Mouse (Mus musculus) liver, embryonic 13.5 days (tissue): Measurements from ENCODE around the gene Grm4. TPM values are rescaled to one million over a fixed set of nuclear protein-coding genes. Genes with fewer than 3 reads are reported as not detected.

Experiments used
- ATAC-seq: fragments of 200-750 bp; cut with Nextera tagmentation; 2 replicates; pipeline ENCODE4 v1.8.0; 2017; ENCODE audit warnings: low read depth, mild to moderate bottlenecking, moderate number of reproducible peaks, moderate library complexity
- DNase-seq: peaks from one replicate; pipeline ENCODE4 v3.0.0; 2022
- H3K27ac ChIP-seq: fragments of 300-500 bp; sonication (generic); 2 replicates; pipeline ENCODE4 v1.5.1; 2015; ENCODE audit warnings: moderate library complexity, mild to moderate bottlenecking, inconsistent platforms
- H3K27me3 ChIP-seq: fragments of 300-500 bp; sonication (generic); 2 replicates; pipeline ENCODE4 v1.6.1; 2015; ENCODE audit warnings: mild to moderate bottlenecking, inconsistent platforms
- H3K36me3 ChIP-seq: fragments of 300-500 bp; sonication (generic); 2 replicates; pipeline ENCODE4 v1.6.1; 2015; ENCODE audit warnings: mild to moderate bottlenecking, inconsistent platforms
- H3K4me1 ChIP-seq: fragments of 300-500 bp; sonication (generic); replicated peaks from 2 replicates; pipeline ENCODE4 v1.6.1; 2015; ENCODE audit warnings: inconsistent platforms
- H3K4me2 ChIP-seq: fragments of 300-500 bp; sonication (generic); 2 replicates; pipeline ENCODE4 v1.6.1; 2015; ENCODE audit warnings: inconsistent platforms, mild to moderate bottlenecking, moderate library complexity
- H3K4me3 ChIP-seq: fragments of 300-500 bp; sonication (generic); replicated peaks from 2 replicates; pipeline ENCODE4 v1.5.1; 2015; ENCODE audit warnings: mild to moderate bottlenecking, inconsistent platforms
- H3K9ac ChIP-seq: fragments of 300-500 bp; sonication (generic); 2 replicates; pipeline ENCODE4 v1.6.1; 2015; ENCODE audit warnings: mild to moderate bottlenecking, inconsistent platforms
- H3K9me3 ChIP-seq: fragments of 300-500 bp; sonication (generic); replicated peaks from 2 replicates; pipeline ENCODE4 v1.6.1; 2016; ENCODE audit warnings: inconsistent platforms
- whole genome bisulfite sequencing: fragments of 180-500 bp; shearing (Covaris S2); methylation state at CpG from one replicate; pipeline ENCODE4 v1.1.7; 2015; ENCODE audit not compliant: insufficient replicate concordance; 5-methylcytosine and 5-hydroxymethylcytosine counted together
- polyA plus RNA-seq: library from polyadenylated mRNA; unstranded; fragments of >200 nt; fragmentation: Nextera tagmentation; extraction: Ambion mirVana; gene quantifications from 2 replicates; pipeline ENCODE4 v1.2.1, GENCODE M21; 2015

The Grm4 gene
- polyA plus RNA-seq, 1 experiment from 2014 or later, result not detected

DNA sequence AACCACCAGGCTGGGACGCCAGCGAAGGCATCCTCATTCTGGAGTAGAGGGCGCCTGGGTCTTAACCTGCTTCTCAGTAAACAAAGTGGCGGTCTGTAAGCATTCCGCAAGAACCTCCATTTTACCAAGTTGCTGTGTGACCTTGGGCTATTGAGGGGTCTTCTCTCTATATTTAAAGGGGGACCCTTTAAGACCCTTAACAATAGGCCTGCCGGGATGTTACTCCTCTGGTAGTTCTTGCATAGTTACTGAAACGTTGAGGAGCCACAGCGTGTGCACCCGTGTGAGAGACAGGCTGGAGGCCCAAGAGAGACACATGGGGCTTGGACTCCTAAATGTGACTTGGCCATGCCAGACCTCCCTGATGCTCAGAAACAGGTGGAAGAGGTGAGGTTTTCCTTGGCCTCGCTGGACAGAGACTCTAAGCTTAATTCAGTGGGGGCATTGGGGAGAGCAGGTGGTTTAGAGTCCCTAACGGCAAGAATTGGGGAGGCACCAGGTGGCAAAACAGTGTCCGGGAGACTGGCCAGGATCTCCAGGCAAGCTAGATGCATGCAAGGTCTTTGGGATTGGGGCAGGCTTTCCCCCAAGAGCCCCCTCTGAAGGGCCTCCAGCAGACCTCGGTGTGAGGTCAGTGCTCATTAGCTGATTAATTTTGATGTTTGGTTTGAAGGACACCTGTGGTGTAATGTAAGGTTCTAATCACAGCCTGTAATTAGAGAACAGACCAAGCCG is 36.9 kb upstream of the Grm4 start:
- H3K27me3 ChIP-seq, result no peaks in the 10 kb centered on the region
- H3K9me3 ChIP-seq, result no peaks in the 10 kb centered on the region
- ATAC-seq (no peak), DNase-seq (no peak)
- peaks cover 31% of the 10 kb centered on the region for H3K36me3 ChIP-seq
- H3K27ac ChIP-seq, result peak overlapping the region; percentile 95
- peak overlapping the region; percentile 97 for H3K4me2 ChIP-seq
- peaks cover 83% of the 10 kb centered on the region for H3K4me1 ChIP-seq
- H3K9ac ChIP-seq, result peak overlapping the region; percentile 91
- 2% methylated on average over 14 of the region's 14 CpGs for WGBS
- peak overlapping the region; percentile 80 for H3K4me3 ChIP-seq

DNA sequence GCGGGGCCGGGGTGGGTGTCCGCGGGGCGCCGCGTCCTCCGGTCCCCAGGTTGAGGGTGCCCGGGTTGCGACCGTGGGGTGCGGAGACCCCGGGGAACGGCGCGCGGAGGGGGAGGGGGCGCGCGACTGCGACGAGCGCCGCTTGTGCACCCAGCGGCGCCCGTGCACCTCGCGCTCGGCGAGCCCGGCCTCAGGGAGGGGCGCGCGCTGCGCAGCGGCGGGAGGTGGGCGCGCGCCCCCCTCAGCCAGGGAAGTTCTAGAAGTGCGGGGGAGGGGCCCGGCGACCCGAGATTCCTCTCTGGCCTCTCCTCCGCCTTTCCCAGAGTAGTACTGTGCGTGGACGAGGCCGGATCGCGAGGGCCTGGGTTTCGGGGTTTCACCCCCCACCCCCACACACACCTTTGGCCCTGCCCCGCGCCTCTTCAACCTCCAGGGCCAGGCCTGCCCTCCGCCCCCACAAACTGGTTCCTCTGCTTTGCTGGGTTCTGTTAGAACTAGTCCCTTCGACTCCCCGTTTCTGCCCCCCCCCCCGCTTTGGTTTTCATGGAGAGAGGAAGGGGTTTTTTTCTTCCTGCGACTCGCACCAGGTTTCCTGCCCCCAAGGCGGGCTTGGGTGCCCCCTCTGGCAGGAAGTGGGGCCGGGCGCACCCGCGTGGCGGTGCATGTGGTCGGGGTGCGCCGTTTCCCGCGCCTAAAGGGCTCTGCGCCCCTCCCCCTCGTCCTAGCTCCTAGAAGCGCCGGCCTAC is 36.2 kb upstream of the Grm4 start:
- peaks cover 91% of the 10 kb centered on the region for H3K4me1 ChIP-seq
- under 1% methylated on average over 74 of the region's 75 CpGs for WGBS
- peak; percentile 65 for DNase-seq

GRCm38 (mm10) chr17:27556315-27557011 is 35.3 kb upstream of the Grm4 start, which contains the start of gene Hmga1:
Gene Hmga1, plus strand, starts transcription at chr17:27556497.
- peak within 1 kb of the TSS; percentile 91 for H3K9ac ChIP-seq
- H3K27me3 ChIP-seq, result no peaks in the 10 kb centered on the region
- H3K4me2 ChIP-seq, result peak within 1 kb of the TSS; percentile 97
- H3K9me3 ChIP-seq, result no peaks in the 10 kb centered on the region
- peaks cover 90% of the 10 kb centered on the region for H3K4me1 ChIP-seq
- H3K27ac ChIP-seq, result peak within 1 kb of the TSS; percentile 95
- H3K36me3 ChIP-seq, result peaks cover 23% of the 10 kb centered on the region
- WGBS, result under 1% methylated on average over 79 of the region's 79 CpGs
- H3K4me3 ChIP-seq, result peak within 1 kb of the TSS; percentile 80
- DNase-seq (peak; percentile 75), ATAC-seq (peak; percentile 70)

More for the DNA sequence above, 36.2 kb upstream of the Grm4 start:
- Histone ChIP-seq H3K4me2 (peak overlapping the region; percentile 97), H3K27ac (peak overlapping the region; percentile 95), H3K9ac (peak overlapping the region; percentile 91), H3K9me3 (no peaks in the 10 kb centered on the region), H3K4me3 (peak overlapping the region; percentile 80), H3K36me3 (peaks cover 31% of the 10 kb centered on the region), H3K27me3 (no peaks in the 10 kb centered on the region)
- peak; percentile 9; the same call in 1 of the 2 replicates for ATAC-seq

DNA sequence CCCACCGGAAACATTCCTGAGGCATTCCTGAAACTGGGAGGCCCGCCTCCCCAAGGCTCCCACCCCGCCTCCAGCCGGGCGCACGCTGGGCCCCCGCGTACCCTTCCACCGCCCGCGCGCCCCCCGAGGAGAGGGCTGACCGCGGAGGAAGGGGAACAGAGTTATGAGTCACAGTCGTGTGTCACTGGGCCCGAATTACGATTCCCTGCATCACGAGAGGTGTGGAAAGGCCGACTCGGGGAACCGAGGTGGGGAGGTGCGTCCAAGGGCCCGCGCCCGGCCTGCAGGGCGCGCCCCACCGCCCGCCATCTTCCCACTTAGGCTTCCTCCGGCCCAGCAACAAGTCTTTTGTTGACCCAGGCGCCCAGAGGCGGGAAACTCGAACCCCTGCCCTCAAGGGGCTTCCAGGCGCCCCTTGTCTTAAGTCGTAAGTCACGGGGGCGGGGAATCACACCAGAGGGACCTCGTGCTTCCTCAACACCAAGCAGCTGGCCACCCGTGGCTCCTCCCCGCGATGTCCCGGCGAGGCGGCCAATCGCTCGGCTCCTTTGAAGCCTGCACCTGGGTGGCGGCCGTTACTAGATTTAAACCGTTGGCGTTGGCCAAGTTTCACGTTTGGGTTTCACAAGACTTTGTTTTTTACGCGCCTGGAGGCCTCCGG is 34.4 kb upstream of the Grm4 start:
- H3K9me3 ChIP-seq, result no peaks in the 10 kb centered on the region
- H3K36me3 ChIP-seq, result peaks cover 15% of the 10 kb centered on the region
- peak overlapping the region; percentile 95 for H3K27ac ChIP-seq
- peak overlapping the region; percentile 80 for H3K4me3 ChIP-seq
- under 1% methylated on average over 47 of the region's 55 CpGs for WGBS
- DNase-seq, result peak; percentile 80
- peak overlapping the region; percentile 91 for H3K9ac ChIP-seq
- peaks cover 84% of the 10 kb centered on the region for H3K4me1 ChIP-seq
- H3K4me2 ChIP-seq, result peak overlapping the region; percentile 97
- H3K27me3 ChIP-seq, result no peaks in the 10 kb centered on the region
- peak; percentile 59 for ATAC-seq

DNA sequence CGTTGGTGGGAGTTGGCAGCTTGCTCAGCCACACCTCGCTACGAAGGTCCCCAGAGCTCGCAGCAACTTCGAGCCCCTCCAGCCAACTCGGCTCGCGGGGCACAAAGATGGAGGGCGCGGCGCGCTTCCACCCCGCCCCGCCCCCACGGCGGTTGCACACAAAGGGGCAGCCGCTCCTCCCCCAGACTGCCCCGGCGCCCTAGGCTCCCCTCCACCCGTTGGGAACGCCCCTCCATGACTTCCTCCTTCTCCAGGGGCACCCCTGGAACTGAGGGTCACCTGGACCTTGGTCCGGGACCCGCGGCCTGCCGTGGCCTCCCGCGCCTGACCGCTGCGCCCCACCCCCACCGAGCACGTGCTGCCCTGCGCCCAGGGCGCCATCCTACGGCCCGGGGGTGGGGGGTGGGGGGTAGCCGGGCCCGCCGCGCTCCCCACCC is 33.9 kb upstream of the Grm4 start:
- peak overlapping the region; percentile 80 for H3K4me3 ChIP-seq
- DNase-seq, result peak; percentile 72
- no peaks in the 10 kb centered on the region for H3K9me3 ChIP-seq
- no peaks in the 10 kb centered on the region for H3K27me3 ChIP-seq
- ATAC-seq, result peak; percentile 52
- peak overlapping the region; percentile 97 for H3K4me2 ChIP-seq
- H3K4me1 ChIP-seq, result peaks cover 78% of the 10 kb centered on the region
- peaks cover 10% of the 10 kb centered on the region for H3K36me3 ChIP-seq
- peak overlapping the region; percentile 95 for H3K27ac ChIP-seq
- H3K9ac ChIP-seq, result peak overlapping the region; percentile 91
- under 1% methylated on average over 39 of the region's 39 CpGs for WGBS

DNA sequence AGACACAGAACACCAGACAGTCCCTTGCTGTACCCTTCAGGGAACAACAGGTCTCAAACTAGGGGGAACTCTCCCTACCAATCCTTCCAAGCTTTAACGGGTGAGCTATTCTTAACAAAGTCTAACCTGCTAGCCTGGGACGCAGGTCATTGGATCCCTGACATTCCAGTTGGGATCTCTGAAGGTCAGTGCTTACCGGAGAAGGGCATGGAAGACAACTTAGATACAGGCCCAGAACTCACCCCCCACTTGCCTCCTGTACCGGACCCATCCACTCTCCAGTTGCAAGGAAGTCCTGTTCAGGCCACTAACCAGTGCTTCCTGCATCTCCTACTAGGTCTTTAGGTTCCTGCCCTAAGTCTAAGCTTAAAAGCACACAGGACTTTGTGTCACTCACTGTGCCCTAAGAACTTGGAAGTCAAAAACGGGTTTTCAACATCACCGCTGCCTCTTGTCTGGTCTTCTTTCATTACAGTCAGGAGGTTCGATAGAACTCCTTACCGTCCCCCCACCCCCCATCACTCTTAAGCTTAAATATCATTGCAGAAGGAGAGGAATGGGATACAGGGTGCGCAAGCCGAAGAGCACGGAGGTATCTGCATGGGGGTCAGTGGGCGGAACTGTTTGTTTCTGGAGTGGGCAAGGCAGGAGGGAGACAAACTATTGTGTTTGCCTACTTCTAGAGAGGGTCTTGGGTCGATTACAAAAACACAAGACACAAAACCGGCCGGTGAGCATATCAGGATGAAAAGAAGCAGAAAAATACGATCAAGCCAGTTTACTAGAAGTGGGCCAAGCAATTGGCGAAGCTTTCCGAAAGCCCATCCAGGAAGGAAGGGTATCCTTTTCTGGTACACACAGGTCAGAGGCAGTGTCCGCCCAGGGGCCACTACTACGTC is 33.1 kb upstream of the Grm4 start:
- H3K27ac ChIP-seq, result peak overlapping the region; percentile 95
- no peaks in the 10 kb centered on the region for H3K27me3 ChIP-seq
- peak overlapping the region; percentile 91 for H3K9ac ChIP-seq
- H3K4me1 ChIP-seq, result peaks cover 74% of the 10 kb centered on the region
- 34% methylated on average over 20 of the region's 20 CpGs for WGBS
- H3K4me2 ChIP-seq, result peak overlapping the region; percentile 97
- no peak for ATAC-seq
- no peak for DNase-seq
- H3K4me3 ChIP-seq, result peak overlapping the region; percentile 80
- H3K9me3 ChIP-seq, result no peaks in the 10 kb centered on the region
- peaks cover 4% of the 10 kb centered on the region; the same call in 1 of the 2 replicates for H3K36me3 ChIP-seq

DNA sequence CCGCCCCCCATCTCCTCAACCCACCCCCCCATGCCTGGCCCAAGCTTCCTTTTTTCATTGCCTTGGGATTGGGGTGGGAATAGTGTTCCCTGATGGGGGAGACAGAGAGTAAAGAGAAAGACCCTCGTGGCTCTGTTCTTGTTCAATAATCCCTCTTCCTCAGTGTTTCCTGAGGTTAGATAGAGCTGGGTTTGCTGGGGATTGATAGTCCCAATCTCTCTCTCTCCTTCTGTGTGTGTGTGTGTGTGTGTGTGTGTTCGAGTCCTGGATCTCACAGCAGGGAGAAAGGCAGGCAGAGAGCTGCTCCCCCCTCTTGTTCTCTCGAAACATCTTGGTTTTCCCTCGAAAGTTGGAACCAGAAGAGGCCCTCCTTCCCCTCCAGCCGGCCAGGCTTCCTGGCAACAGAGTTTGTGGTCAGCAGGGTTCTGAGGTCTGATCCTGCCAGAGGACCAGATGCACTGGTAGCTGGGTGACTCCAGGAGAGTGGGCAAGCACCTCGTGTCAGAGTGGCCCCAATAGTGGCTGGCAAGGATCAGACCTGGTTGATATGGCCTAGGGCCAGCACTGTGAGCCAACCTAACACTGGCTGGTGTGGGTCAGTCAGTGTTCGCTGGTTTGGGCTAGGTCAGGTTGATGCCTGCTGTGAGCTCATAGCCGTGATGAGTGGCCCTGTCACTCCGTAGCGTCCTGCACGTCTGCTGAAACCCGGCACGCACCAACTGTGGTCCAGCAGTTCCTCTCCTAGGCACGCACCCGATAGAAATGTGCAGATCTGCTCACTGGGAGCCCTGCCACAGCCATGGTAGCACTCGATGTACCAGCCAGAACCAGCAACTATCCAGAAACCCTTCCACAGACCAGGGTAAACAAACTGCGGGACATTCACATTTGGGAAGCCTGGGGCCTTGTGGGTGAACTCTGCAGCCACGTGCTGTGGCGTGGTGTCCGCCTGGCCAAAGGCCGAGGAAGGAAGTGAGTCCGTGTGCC is 31.3 kb upstream of the Grm4 start:
- Histone ChIP-seq H3K27me3 (no peaks in the 10 kb centered on the region), H3K4me2 (no peak overlapping the region), H3K9me3 (no peaks in the 10 kb centered on the region), H3K9ac (0 out of 2 replicates have a peak overlapping the region, but pooled peaks have one; percentile 31), H3K36me3 (no peaks in the 10 kb centered on the region), H3K27ac (peak overlapping the region; percentile 56), H3K4me3 (no peak overlapping the region), H3K4me1 (peaks cover 59% of the 10 kb centered on the region)
- ATAC-seq (no peak), DNase-seq (no peak)
- WGBS, result 33% methylated on average over 23 of the region's 23 CpGs

GRCm38 (mm10) chr17:27551393-27551940 is 30.3 kb upstream of the Grm4 start:
- Histone ChIP-seq H3K4me1 (peaks cover 53% of the 10 kb centered on the region), H3K27me3 (no peaks in the 10 kb centered on the region), H3K9ac (no peak overlapping the region), H3K36me3 (no peaks in the 10 kb centered on the region), H3K4me2 (no peak overlapping the region), H3K27ac (no peak overlapping the region), H3K4me3 (no peak overlapping the region), H3K9me3 (no peaks in the 10 kb centered on the region)
- ATAC-seq (no peak), DNase-seq (no peak)
- WGBS, result 41% methylated on average over 10 of the region's 10 CpGs

DNA sequence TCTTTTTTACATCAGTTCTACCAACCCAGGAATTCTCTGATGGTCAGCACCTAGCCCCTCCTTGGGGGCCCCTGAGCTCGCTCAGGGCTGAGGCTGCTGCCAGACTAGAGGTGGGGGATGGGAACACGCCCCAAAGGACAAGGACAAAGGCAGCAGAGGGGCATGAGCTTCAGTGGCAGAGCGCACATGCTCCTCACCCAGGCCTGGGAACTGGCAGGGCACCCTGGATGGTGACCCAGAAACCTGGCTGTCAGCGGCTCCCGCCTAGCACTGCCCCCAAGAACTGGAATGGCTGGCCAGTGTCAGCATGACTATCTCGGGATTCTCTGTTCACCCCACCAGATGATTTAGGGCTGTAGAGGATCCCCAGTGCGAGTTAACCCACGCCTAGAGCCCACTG is 28.0 kb upstream of the Grm4 start:
- no peak overlapping the region for H3K4me3 ChIP-seq
- H3K9me3 ChIP-seq, result no peaks in the 10 kb centered on the region
- H3K9ac ChIP-seq, result no peak overlapping the region
- H3K27me3 ChIP-seq, result 0 out of 2 replicates have a peak, but pooled peaks cover 4% of the 10 kb centered on the region
- no peak overlapping the region for H3K4me2 ChIP-seq
- 55% methylated on average over 8 of the region's 8 CpGs for WGBS
- ATAC-seq (no peak), DNase-seq (no peak)
- peaks cover 33% of the 10 kb centered on the region for H3K4me1 ChIP-seq
- no peaks in the 10 kb centered on the region for H3K36me3 ChIP-seq
- no peak overlapping the region for H3K27ac ChIP-seq
